Mouse (Mus musculus): ENCODE data around the gene Slc2a13. TPM values are rescaled to one million over a fixed set of nuclear protein-coding genes. Genes with fewer than 3 reads are reported as not detected.

The Slc2a13 gene
- polyA plus RNA-seq (2011; ENCODE audit: insufficient read length, low read depth, missing spikeins) = 4.2 and 4.6 TPM in 2 replicates

DNA sequence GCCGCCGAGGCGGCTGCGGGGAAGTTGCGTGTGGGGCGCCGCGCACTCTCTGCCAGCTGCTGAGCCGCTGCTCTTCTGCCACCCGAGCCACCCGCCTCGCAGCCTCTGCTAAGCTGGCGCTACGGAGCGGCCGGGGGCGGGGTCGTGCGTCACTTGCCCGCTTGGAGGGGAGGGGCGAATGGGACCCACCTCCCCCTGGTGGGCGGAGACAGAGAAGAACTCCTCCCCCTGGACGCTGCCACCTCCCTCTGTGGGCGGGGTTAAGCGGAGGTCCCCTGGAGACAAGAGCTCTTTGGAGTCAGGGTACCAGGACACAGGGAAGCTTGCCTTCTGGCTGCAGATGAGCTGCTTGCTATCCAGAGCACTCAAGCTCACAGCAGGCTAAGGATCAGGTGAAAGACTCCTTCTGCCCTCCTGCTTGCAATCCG is at the start of gene Slc2a13:
Gene Slc2a13, minus strand, starts transcription at position 151 of the 428 bp plus-strand sequence.
- TF ChIP-seq CTCF (IDR thresholded peaks at IDR 0.05; ENCODE audit: borderline replicate concordance, insufficient read depth, low read length) = no peak
- TF ChIP-seq POLR2A (IDR thresholded peaks at IDR 0.05; ENCODE audit: low read depth, low read length) = peak; percentile 85
- Histone ChIP-seq H3K4me1 (ENCODE audit: control insufficient read depth, insufficient read depth, low read length) (no peaks in the 10 kb centered on the region), H3K4me3 (ENCODE audit: insufficient read depth, low read length) (peak within 1 kb of the TSS; percentile 59), H3K27ac (ENCODE audit: insufficient read depth, low read length) (no peak within 1 kb of the TSS)

DNA sequence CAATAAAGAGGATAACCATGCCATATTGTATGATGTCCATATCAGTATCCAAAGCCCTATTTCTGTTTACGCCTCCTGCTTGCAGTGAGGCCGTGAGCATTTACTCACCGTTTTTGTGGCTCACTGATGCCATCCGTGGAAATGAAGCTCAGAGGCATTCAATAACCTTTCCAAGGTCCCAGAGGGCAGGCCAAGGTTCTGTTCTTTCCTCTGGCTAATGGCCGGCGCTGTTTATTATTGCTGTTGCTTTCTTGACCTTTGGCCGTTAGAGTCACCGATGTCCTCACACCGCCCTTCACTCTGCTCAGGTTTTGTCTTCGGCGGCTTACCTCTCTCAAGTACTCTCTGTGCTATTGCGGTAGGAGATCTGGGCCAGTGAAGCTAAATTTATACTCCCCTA is 43.0 kb upstream of the Slc2a13 start:
- H3K4me1 ChIP-seq (ENCODE audit: control insufficient read depth, insufficient read depth, low read length) = peaks cover 8% of the 10 kb centered on the region; the same call in 1 of the 2 replicates
- TF ChIP-seq POLR2A (IDR thresholded peaks at IDR 0.05; ENCODE audit: low read depth, low read length) = no peak
- no peak for TF ChIP-seq CTCF (IDR thresholded peaks at IDR 0.05; ENCODE audit: borderline replicate concordance, insufficient read depth, low read length)
- no peak overlapping the region for H3K4me3 ChIP-seq (ENCODE audit: insufficient read depth, low read length)
- peak overlapping the region; percentile 67 for H3K27ac ChIP-seq (ENCODE audit: insufficient read depth, low read length)

GRCm38 (mm10) chr15:91615532-91615931 is 42.5 kb upstream of the Slc2a13 start:
- Histone ChIP-seq H3K4me1 (ENCODE audit: control insufficient read depth, insufficient read depth, low read length) (peaks cover 8% of the 10 kb centered on the region; the same call in 1 of the 2 replicates), H3K27ac (ENCODE audit: insufficient read depth, low read length) (peak overlapping the region; percentile 81; the same call in 1 of the 2 replicates), H3K4me3 (ENCODE audit: insufficient read depth, low read length) (no peak overlapping the region)
- TF ChIP-seq CTCF (IDR thresholded peaks at IDR 0.05; ENCODE audit: borderline replicate concordance, insufficient read depth, low read length) (no peak), POLR2A (IDR thresholded peaks at IDR 0.05; ENCODE audit: low read depth, low read length) (no peak)

DNA sequence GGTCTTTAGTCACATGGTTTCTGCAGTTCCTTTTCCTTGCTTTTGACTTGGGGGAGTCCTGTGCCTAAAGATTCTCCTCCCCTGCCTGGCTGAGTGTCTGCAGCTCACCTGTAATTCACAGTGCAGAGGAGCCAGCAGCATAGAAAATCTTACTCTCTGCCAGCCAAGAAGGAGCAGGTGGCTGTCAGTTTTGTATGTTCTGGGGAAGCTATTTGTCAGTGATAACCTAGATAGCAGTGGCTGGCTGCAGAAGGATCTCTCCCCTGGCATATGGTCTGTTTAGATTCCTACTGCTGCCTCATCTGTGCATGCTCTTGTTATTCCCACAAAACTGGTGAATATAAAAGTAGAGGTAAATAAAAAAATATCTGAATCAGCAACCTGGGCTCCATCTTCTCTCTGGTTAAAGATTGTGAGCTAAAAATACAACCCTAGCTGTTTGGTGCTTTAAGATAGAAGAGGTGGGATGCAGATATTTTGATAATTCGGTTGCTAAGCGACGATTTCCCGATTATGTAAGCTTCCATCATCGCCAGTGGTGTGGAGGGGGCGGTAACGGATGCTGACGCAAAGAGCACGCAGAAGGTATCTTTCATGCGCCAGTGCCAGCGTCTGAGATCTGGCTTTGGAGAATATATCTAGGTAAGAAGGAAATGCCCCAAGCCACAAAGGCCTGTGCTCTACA is 41.1 kb upstream of the Slc2a13 start:
- TF ChIP-seq POLR2A (IDR thresholded peaks at IDR 0.05; ENCODE audit: low read depth, low read length) (no peak), CTCF (IDR thresholded peaks at IDR 0.05; ENCODE audit: borderline replicate concordance, insufficient read depth, low read length) (no peak)

GRCm38 (mm10) chr15:91609713-91610112 is 36.7 kb upstream of the Slc2a13 start:
- H3K27ac ChIP-seq (ENCODE audit: insufficient read depth, low read length) = no peak overlapping the region
- TF ChIP-seq POLR2A (IDR thresholded peaks at IDR 0.05; ENCODE audit: low read depth, low read length) = no peak
- TF ChIP-seq CTCF (IDR thresholded peaks at IDR 0.05; ENCODE audit: borderline replicate concordance, insufficient read depth, low read length) = no peak
- H3K4me3 ChIP-seq (ENCODE audit: insufficient read depth, low read length) = no peak overlapping the region
- no peaks in the 10 kb centered on the region; the same call in 1 of the 2 replicates for H3K4me1 ChIP-seq (ENCODE audit: control insufficient read depth, insufficient read depth, low read length)

More for the DNA sequence above, 41.1 kb upstream of the Slc2a13 start:
- H3K4me3 ChIP-seq (ENCODE audit: insufficient read depth, low read length) = no peak overlapping the region
- H3K4me1 ChIP-seq (ENCODE audit: control insufficient read depth, insufficient read depth, low read length) = peaks cover 8% of the 10 kb centered on the region
- no peak overlapping the region for H3K27ac ChIP-seq (ENCODE audit: insufficient read depth, low read length)

GRCm38 (mm10) chr15:91608811-91609210 is 35.8 kb upstream of the Slc2a13 start:
- Histone ChIP-seq H3K27ac (ENCODE audit: insufficient read depth, low read length) (no peak overlapping the region), H3K4me1 (ENCODE audit: control insufficient read depth, insufficient read depth, low read length) (no peaks in the 10 kb centered on the region; the same call in 1 of the 2 replicates), H3K4me3 (ENCODE audit: insufficient read depth, low read length) (no peak overlapping the region)
- TF ChIP-seq POLR2A (IDR thresholded peaks at IDR 0.05; ENCODE audit: low read depth, low read length) = no peak
- TF ChIP-seq CTCF (IDR thresholded peaks at IDR 0.05; ENCODE audit: borderline replicate concordance, insufficient read depth, low read length) = no peak

DNA sequence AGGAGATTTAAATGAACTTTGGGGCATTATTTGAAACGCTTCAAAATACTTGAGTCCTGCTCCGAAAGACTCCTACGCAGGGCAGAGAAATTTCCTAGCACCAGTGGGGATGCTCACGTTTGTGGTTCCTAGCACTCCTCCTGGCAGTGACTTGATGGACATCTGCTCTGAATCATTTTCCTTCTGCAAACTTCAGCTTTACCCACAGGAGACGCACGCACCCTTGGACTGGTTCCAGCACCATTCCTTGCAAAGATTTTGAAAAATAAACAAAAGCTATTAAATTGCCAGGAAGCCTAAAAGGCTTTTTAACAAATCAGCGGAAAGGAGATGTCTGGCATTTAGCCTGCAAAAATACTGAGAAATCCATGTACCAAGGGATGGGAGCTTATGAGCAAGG is 28.1 kb upstream of the Slc2a13 start:
- H3K27ac ChIP-seq (ENCODE audit: insufficient read depth, low read length) = no peak overlapping the region; the same call in 1 of the 2 replicates
- H3K4me1 ChIP-seq (ENCODE audit: control insufficient read depth, insufficient read depth, low read length) = no peaks in the 10 kb centered on the region
- no peak overlapping the region for H3K4me3 ChIP-seq (ENCODE audit: insufficient read depth, low read length)
- no peak for TF ChIP-seq POLR2A (IDR thresholded peaks at IDR 0.05; ENCODE audit: low read depth, low read length)
- no peak for TF ChIP-seq CTCF (IDR thresholded peaks at IDR 0.05; ENCODE audit: borderline replicate concordance, insufficient read depth, low read length)

DNA sequence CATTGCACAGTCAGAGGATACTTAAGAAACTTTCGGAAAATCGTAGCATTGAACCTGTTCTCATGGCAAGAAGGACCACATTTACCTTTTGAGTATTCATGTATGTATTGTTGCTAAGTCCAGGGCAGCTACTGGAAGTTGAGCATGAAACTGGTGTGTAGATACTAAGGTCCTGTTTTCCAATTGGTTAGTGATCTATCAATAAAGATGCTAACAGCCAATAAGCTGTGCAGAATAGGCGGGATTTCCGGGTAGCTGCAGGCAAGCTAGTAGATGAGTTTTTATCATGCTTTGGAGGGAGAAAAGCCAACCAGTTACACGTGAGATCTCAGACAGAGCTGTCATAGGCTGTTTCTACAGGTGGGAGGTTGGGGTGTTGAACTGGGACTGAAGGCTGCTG is 24.2 kb upstream of the Slc2a13 start:
- Histone ChIP-seq H3K4me1 (ENCODE audit: control insufficient read depth, insufficient read depth, low read length) (no peaks in the 10 kb centered on the region), H3K27ac (ENCODE audit: insufficient read depth, low read length) (no peak overlapping the region), H3K4me3 (ENCODE audit: insufficient read depth, low read length) (no peak overlapping the region)
- no peak for TF ChIP-seq CTCF (IDR thresholded peaks at IDR 0.05; ENCODE audit: borderline replicate concordance, insufficient read depth, low read length)

- Histone ChIP-seq H3K4me1 (ENCODE audit: control insufficient read depth, insufficient read depth, low read length) (no peaks in the 10 kb centered on the region), H3K4me3 (ENCODE audit: insufficient read depth, low read length) (no peak overlapping the region), H3K27ac (ENCODE audit: insufficient read depth, low read length) (no peak overlapping the region)
- TF ChIP-seq CTCF (IDR thresholded peaks at IDR 0.05; ENCODE audit: borderline replicate concordance, insufficient read depth, low read length) (peak; percentile 36; the same call in 1 of the 2 replicates), POLR2A (IDR thresholded peaks at IDR 0.05; ENCODE audit: low read depth, low read length) (no peak)
Observed at GRCm38 (mm10) chr15:91574492-91574891, 1.4 kb upstream of the Slc2a13 start.

- no peak overlapping the region for H3K27ac ChIP-seq (ENCODE audit: insufficient read depth, low read length)
- TF ChIP-seq POLR2A (IDR thresholded peaks at IDR 0.05; ENCODE audit: low read depth, low read length) = no peak; the same call in 1 of the 2 replicates
- TF ChIP-seq CTCF (IDR thresholded peaks at IDR 0.05; ENCODE audit: borderline replicate concordance, insufficient read depth, low read length) = no peak
- no peaks in the 10 kb centered on the region for H3K4me1 ChIP-seq (ENCODE audit: control insufficient read depth, insufficient read depth, low read length)
- peak overlapping the region; percentile 59 for H3K4me3 ChIP-seq (ENCODE audit: insufficient read depth, low read length)
Observed at GRCm38 (mm10) chr15:91572421-91573069, 516 bp downstream of the Slc2a13 start.

Data from embryonic fibroblast, embryonic 13.5 days (primary cell).